Mouse (Mus musculus): Measurements from ENCODE around the gene Nufip1. TPM values are rescaled to one million over a fixed set of nuclear protein-coding genes. Genes with fewer than 3 reads are reported as not detected.
"Not testable (repeated sequence)": the region's sequence is repeated elsewhere in the genome, so short reads cannot be mapped to it uniquely, and the experiment has no call there.

The Nufip1 gene
- polyA plus RNA-seq, 1 experiment from 2014 or later = 17.4 TPM

DNA sequence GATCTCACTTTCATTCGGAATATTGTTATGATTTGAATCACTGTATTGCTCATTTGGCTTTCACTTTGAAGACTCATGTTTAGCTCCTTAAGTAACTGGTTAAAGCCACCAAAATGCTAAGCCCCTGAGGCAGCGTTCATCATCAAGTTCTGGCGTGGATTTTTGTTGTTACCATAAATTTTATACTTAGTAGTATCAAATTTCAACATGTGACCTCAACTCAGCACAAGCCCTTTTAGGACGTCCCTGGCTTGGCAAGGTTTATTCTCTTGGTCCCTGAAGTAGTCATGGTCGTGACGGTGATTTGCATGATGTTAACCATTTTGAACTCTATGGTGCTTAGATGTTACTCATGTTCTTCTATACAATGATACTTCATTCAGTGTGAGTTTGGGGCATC, 36.4 kb downstream of the Nufip1 start:
- ATAC-seq (ENCODE audit: low FRiP score, low read depth) = no peak
- Histone ChIP-seq H3K4me1 (no peaks in the 10 kb centered on the region), H3K27me3 (replicated peaks) (no peaks in the 10 kb centered on the region), H3K4me3 (no peak overlapping the region), H3K9me3 (no peaks in the 10 kb centered on the region), H3K9ac (no peak overlapping the region), H3K27ac (no peak overlapping the region), H3K4me2 (replicated peaks) (no peak overlapping the region), H3K36me3 (no peaks in the 10 kb centered on the region)
- WGBS = 82% methylated on average over 6 of the region's 6 CpGs

DNA sequence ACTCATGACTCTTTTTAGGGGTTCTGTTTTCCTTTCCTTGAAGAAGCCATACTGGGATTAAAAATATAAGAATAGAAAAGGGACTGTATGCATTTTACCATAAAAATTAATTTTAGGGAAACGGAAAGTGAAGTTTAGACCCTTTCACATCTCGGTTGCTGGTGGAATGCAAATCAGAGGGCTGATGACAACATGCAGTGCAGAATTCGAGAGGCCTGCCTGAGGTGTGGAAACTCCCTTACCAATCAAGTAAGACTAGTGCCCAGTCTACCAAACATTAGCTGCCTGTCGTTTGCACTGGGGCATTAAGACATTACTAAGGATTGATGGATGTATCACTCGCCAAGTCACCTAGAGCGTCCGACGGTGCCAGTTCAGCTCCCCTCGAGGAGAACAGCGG, 37.6 kb downstream of the Nufip1 start:
- 87% methylated on average over 10 of the region's 10 CpGs for WGBS
- no peaks in the 10 kb centered on the region for H3K9me3 ChIP-seq
- no peak overlapping the region for H3K4me3 ChIP-seq
- H3K4me2 ChIP-seq (replicated peaks) = no peak overlapping the region
- no peaks in the 10 kb centered on the region for H3K27me3 ChIP-seq (replicated peaks)
- ATAC-seq (ENCODE audit: low FRiP score, low read depth) = no peak
- H3K4me1 ChIP-seq = no peaks in the 10 kb centered on the region
- H3K27ac ChIP-seq = no peak overlapping the region
- no peak overlapping the region for H3K9ac ChIP-seq
- H3K36me3 ChIP-seq = no peaks in the 10 kb centered on the region

DNA sequence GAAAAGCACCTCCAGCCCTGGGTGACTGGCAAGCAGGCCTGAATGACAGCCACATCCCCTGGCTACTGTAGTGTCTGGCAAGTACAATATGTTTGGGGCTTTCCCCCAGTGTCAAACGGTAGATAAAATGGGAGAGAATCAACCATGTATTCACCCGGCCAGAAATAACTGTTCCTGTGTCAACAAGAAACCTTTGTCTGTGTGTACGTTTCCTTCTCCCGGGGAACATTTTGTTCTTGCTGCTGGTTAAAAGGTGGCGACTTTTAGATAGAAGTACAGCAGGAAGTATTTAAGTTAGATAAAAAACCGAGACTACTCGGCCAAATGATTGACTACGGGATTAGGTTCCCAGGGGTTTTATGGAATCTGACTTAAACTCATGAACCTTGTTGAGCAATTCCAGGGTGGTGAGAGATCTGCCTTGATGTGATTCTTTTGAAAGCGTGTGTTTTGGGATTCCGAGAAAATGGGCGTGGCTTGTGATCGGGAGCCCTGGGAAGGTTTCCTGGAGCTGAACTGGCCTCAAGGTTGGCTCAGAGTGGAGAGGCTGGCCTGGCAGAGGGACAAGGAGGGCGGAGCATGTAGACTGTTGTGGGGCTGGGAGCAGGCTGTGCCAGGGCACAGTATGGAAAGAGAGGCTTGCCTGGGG, 39.0 kb downstream of the Nufip1 start:
- 45% methylated on average over 13 of the region's 13 CpGs for WGBS
- no peak for ATAC-seq (ENCODE audit: low FRiP score, low read depth)
- H3K36me3 ChIP-seq = no peaks in the 10 kb centered on the region
- H3K9ac ChIP-seq = no peak overlapping the region
- peak overlapping the region; percentile 30 for H3K4me2 ChIP-seq (replicated peaks)
- no peak overlapping the region for H3K4me3 ChIP-seq
- H3K4me1 ChIP-seq = no peaks in the 10 kb centered on the region
- H3K27ac ChIP-seq = no peak overlapping the region
- no peaks in the 10 kb centered on the region for H3K27me3 ChIP-seq (replicated peaks)
- no peaks in the 10 kb centered on the region for H3K9me3 ChIP-seq

DNA sequence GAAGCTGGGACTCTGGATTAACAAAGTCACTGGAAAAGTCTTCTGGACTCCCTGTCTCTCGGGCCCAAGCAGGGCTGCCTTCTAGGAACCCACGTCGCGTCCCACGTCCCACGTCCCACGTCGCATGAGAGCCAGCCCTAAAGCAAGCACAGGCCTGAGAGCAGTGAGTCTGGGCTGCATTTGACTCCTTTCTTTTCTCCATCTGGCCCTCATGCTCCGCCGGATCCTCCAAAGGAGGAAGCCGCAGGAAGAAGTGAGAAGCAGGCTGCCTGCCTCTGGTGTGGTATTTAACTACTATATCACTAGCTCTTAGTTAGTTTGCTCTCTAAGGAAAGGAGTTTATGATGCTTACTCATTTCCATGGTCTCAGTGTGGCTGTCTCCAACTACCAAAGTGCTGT, 39.8 kb downstream of the Nufip1 start:
- Histone ChIP-seq H3K9ac (no peak overlapping the region), H3K27me3 (replicated peaks) (no peaks in the 10 kb centered on the region), H3K4me2 (replicated peaks) (no peak overlapping the region), H3K4me3 (no peak overlapping the region), H3K27ac (no peak overlapping the region), H3K36me3 (no peaks in the 10 kb centered on the region), H3K9me3 (no peaks in the 10 kb centered on the region), H3K4me1 (no peaks in the 10 kb centered on the region)
- 88% methylated on average over 11 of the region's 11 CpGs for WGBS
- no peak for ATAC-seq (ENCODE audit: low FRiP score, low read depth)

DNA sequence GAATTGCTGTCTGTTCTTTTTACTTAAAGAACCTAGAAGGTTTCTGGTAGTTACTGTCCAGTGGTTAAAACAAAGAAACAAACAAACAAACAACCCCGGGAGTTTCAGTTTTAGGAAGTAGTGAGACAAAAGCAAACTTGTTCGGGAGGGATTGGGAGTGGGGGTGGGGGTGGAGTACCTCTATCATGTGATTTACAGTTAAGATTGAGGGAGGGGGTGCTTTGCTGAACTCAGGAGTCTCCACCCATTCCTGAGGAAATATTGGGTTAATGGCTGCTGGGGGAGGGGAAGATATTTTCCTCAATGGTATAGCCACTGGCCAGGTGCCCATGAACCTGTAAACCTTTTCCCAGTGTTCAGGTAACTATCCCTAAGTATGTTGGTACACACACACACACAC, 40.3 kb downstream of the Nufip1 start:
- 69% methylated on average over 2 of the region's 2 CpGs for WGBS
- Histone ChIP-seq H3K9ac (no peak overlapping the region), H3K4me1 (no peaks in the 10 kb centered on the region), H3K4me2 (replicated peaks) (no peak overlapping the region), H3K4me3 (no peak overlapping the region), H3K27ac (no peak overlapping the region), H3K9me3 (no peaks in the 10 kb centered on the region), H3K27me3 (replicated peaks) (no peaks in the 10 kb centered on the region), H3K36me3 (no peaks in the 10 kb centered on the region)
- ATAC-seq (ENCODE audit: low FRiP score, low read depth) = no peak

DNA sequence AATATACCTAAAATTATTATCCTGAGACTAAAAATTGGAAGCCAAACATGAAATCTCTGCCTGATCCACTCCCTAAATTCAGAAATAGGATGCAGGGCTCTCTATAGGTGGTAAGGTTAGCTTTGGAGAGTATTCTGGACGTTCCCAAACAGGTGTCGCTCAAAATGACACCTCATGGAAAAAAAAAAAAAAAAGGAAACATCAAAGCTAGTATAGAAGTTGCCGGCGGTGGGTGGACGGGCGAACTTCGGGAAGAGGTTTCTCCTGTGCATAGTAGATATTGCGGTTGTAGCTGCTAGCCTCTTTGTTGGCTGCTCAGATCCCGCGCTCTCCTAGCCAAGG, 41.1 kb downstream of the Nufip1 start:
- WGBS = 3% methylated on average over 10 of the region's 10 CpGs
- ATAC-seq (ENCODE audit: low FRiP score, low read depth) = no peak
- Histone ChIP-seq H3K4me2 (replicated peaks) (peak overlapping the region; percentile 70), H3K4me3 (peak overlapping the region; percentile 64), H3K4me1 (no peaks in the 10 kb centered on the region), H3K9ac (peak overlapping the region; percentile 85; the same call in 1 of the 2 replicates), H3K27me3 (replicated peaks) (no peaks in the 10 kb centered on the region), H3K9me3 (no peaks in the 10 kb centered on the region), H3K27ac (no peak overlapping the region), H3K36me3 (no peaks in the 10 kb centered on the region)

DNA sequence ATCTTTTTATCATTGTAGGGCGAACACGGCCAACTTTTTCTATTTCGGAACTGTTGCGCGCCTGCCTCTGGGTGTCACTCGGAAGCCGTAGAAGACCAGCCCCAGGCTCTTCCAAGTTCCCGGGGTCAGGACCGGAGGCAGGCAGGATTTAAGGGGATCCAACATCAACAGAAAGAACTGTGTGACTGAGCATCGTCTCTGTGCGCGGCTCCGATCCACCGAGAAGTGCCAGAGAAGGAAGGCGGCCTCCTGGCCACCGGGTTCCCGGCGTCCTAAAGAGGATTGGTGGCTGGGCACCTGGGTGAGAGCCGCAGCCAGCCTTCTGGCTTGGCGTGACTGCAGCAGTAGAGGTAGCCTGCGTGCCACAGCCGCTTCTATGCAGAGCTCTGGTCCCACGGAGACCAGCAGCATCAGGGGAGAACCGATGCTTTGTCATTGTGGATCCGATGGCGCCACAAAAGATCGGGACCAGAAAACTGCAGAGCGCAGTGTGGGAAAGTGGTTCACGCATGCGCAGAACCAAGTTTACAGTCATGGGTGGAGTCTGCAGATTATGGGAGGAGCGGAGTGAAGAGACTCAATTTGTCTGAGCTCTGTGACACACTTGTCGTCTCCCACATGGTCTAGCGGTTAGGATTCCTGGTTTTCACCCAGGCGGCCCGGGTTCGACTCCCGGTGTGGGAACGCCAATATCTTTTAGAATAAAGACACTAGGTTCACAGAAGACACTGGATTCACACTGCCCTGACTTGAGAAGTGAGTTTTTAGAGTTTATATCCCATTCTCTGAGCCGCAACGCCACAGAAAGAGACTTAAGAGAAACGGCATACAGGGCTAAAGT, 41.7 kb downstream of the Nufip1 start:
- H3K9me3 ChIP-seq = no peaks in the 10 kb centered on the region
- peak; percentile 94 for ATAC-seq (ENCODE audit: low FRiP score, low read depth)
- peak overlapping the region; percentile 85 for H3K9ac ChIP-seq
- no peaks in the 10 kb centered on the region for H3K27me3 ChIP-seq (replicated peaks)
- peak overlapping the region; percentile 64 for H3K4me3 ChIP-seq
- H3K27ac ChIP-seq = peak overlapping the region; percentile 92
- H3K4me2 ChIP-seq (replicated peaks) = peak overlapping the region; percentile 70
- H3K36me3 ChIP-seq = no peaks in the 10 kb centered on the region
- under 1% methylated on average over 41 of the region's 41 CpGs for WGBS
- no peaks in the 10 kb centered on the region for H3K4me1 ChIP-seq

DNA sequence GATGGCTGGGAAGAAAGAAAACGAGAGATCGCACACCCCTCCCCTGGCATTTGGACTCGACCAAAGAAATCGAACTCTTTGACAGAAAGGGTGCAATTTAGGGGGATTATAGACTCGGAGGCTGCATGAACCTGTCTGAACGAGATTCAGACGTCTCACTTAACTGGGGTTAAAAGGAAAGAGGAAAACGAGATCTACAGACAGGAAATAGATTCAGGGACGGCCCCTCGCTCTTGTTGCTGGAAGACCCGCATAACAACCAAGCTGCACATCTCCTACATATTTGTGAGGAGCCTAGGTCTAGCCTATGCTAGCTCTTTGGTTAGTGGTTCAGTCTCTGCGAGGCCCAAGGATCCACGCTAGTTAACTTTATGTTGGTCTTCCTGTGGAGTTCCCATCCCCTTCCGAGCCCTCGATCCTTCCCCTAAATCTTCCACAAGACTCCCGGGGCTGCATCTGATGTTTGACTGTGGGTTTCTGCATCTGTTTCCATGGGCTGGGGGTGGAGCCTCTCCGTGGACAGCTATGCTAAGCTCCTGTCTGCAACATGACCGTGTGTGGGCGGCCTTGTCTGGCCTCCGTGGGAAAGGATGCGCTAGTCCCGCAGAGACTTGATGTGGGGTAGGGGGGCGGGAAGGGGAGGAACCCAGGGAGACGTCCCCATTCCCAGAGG, 42.4 kb downstream of the Nufip1 start:
- peak; percentile 22; the same call in 1 of the 2 replicates for ATAC-seq (ENCODE audit: low FRiP score, low read depth)

DNA sequence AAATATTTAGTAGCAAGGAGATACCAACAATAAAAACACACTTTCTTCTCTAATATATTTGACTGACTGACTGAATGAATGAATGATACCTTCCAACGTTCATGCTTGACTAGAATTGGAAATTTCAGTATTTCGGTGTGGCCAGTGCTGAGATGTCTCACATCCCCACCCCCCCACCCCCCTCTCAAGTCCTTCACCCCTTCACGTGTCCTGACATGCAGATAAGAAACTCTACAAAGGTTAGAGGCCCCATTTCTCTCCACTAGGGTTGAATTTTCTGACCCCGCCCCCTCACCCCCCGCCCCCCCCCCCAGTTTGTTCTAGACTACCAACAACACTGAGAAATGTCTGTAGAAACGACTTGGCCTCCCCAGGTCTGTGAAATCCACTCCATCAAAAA, 43.1 kb downstream of the Nufip1 start:
- H3K4me3 ChIP-seq = no peak overlapping the region
- H3K9ac ChIP-seq = no peak overlapping the region
- H3K36me3 ChIP-seq = no peaks in the 10 kb centered on the region
- no peak for ATAC-seq (ENCODE audit: low FRiP score, low read depth)
- WGBS = 27% methylated on average over 6 of the region's 6 CpGs
- peak overlapping the region; percentile 70; the same call in 1 of the 2 replicates for H3K4me2 ChIP-seq (replicated peaks)
- H3K27ac ChIP-seq = no peak overlapping the region
- no peaks in the 10 kb centered on the region for H3K4me1 ChIP-seq
- no peaks in the 10 kb centered on the region for H3K27me3 ChIP-seq (replicated peaks)
- no peaks in the 10 kb centered on the region for H3K9me3 ChIP-seq

More for the DNA sequence above, 42.4 kb downstream of the Nufip1 start:
- Histone ChIP-seq H3K9me3 (no peaks in the 10 kb centered on the region), H3K27ac (peak overlapping the region; percentile 92; the same call in 1 of the 2 replicates), H3K27me3 (replicated peaks) (no peaks in the 10 kb centered on the region), H3K4me1 (no peaks in the 10 kb centered on the region), H3K4me2 (replicated peaks) (peak overlapping the region; percentile 70), H3K4me3 (peak overlapping the region; percentile 21), H3K9ac (peak overlapping the region; percentile 27), H3K36me3 (no peaks in the 10 kb centered on the region)
- 4% methylated on average over 24 of the region's 24 CpGs for WGBS

DNA sequence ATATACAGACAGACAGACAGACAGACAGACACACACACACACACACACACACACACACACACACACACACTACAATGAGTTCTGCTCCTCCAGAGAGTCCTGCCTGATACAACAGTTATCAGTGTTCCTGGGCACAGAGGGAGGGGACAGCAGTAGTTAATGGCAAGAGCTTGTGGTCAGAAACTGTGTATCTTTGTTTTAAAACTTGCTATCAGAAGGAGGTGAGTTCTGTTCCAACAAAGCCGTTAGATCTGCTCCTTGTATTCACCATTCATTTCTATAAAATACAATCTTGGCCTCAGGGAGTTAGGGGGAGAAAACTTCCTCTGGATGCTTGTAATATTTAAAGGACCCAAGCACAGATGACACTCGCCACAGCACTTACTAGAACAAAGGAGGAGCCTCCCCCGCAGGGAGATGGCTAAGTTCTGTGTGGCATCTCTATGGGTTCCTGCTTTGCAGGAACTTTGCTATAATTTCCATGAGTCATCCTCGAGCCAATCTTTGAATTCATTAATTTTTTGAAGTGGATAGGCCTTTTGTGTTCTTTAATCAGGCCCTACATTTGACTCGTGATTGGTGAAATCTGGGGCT, 47.6 kb downstream of the Nufip1 start:
- Histone ChIP-seq H3K27me3 (replicated peaks) (no peaks in the 10 kb centered on the region), H3K4me3 (no peak overlapping the region), H3K4me1 (no peaks in the 10 kb centered on the region), H3K27ac (no peak overlapping the region), H3K9ac (no peak overlapping the region), H3K36me3 (no peaks in the 10 kb centered on the region), H3K4me2 (replicated peaks) (no peak overlapping the region), H3K9me3 (no peaks in the 10 kb centered on the region)
- WGBS = 65% methylated on average over 5 of the region's 5 CpGs
- ATAC-seq (ENCODE audit: low FRiP score, low read depth) = no peak

DNA sequence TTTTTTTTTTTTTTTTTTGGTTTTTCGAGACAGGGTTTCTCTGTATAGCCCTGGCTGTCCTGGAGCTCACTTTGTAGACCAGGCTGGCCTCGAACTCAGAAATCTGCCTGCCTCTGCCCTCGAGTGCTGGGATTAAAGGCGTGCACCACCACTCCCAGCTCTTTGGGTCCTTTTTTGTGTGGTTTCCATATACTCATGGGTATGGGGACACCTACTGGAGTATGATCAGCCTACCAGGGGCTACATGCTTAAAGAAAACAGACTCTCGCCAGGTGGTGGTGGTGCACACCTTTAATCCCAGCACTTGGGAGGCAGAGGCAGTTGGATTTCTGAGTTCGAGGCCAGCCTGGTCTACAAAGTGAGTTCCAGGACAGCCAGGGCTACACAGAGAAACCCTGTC, 49.9 kb downstream of the Nufip1 start:
- H3K4me3 ChIP-seq; H3K36me3 ChIP-seq; H3K4me2 ChIP-seq (replicated peaks); ATAC-seq (ENCODE audit: low FRiP score, low read depth); H3K27me3 ChIP-seq (replicated peaks); H3K27ac ChIP-seq; H3K9me3 ChIP-seq; H3K9ac ChIP-seq: not testable (repeated sequence)
- 83% methylated on average over 6 of the region's 6 CpGs for WGBS
- peaks cover 10% of the 10 kb centered on the region for H3K4me1 ChIP-seq

DNA sequence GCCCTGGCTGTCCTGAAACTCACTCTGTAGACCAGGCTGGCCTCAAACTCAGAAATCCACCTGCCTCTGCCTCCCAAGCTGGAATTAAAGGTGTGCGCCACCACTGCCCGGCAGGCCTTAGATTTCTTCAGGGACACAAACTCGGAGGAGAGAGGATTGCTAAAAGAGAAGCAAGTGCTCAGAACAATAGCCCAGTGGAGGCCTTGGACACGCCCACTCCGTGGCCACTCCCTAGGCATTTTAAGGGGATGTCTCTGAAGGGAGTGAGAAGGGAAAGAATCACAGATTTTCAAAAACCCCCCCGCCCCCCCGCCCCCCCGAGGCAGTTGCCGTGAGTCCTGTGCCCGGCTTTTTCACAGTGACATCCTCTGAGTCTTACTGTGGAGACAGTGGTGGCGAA, 53.5 kb downstream of the Nufip1 start:
- Histone ChIP-seq H3K4me3 (no peak overlapping the region), H3K9ac (no peak overlapping the region), H3K9me3 (0 out of 2 replicates have a peak, but pooled peaks cover 4% of the 10 kb centered on the region), H3K4me1 (peaks cover 10% of the 10 kb centered on the region), H3K4me2 (replicated peaks) (peak overlapping the region; percentile 48; the same call in 1 of the 2 replicates), H3K27me3 (replicated peaks) (peaks cover 5% of the 10 kb centered on the region; the same call in 1 of the 2 replicates), H3K27ac (no peak overlapping the region), H3K36me3 (no peaks in the 10 kb centered on the region)
- WGBS = 30% methylated on average over 11 of the region's 11 CpGs
- ATAC-seq (ENCODE audit: low FRiP score, low read depth) = no peak

Data from neural tube, embryonic 12.5 days (tissue).